Mouse (Mus musculus): ENCODE measurements around the gene Lbx1.

DNA sequence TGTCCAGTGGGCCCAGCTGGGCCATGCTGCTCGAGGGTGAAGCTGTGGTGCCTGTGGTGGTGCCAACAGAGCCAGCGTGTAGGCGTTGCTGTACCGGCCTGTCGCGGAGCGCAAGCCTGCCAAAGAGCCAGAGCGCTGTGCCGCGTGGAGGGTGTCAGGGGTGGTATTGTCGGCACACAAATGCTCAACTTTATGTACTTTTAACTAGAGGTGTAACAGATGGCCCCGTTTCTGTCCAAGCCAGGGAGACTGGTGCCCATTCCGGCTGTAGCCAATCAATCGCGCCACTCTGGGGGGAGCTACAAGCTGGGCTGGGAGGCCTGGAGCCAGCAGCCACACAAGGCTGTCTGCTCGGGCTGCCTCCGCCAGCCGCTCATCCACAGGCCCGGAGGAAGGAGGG, 13.1 kb upstream of the Lbx1 start:
- TF ChIP-seq POLR2A (IDR thresholded peaks at IDR 0.05; ENCODE audit: low read depth, low read length) (no peak), CTCF (IDR thresholded peaks at IDR 0.05; ENCODE audit: extremely low read depth, insufficient read depth, insufficient read length, insufficient replicate concordance) (no peak)
